Mouse (Mus musculus) testis, adult 2 months (tissue): ENCODE data around the gene Gm12695.

Source experiments
- CTCF ChIP-seq: fragments of 200-500 bp; IDR thresholded peaks from 2 replicates; pipeline ENCODE4 v1.5.1; 2012; ENCODE audit warnings: low read depth, mild to moderate bottlenecking, inconsistent platforms, low read length, moderate library complexity; ENCODE audit not compliant: control insufficient read depth, insufficient read depth, insufficient replicate concordance
- POLR2A ChIP-seq: fragments of 200-500 bp; IDR thresholded peaks from 2 replicates; pipeline ENCODE4 v1.6.1; 2012; ENCODE audit warnings: low read depth, mild to moderate bottlenecking, inconsistent platforms, low read length, moderate library complexity; ENCODE audit not compliant: control insufficient read depth

- TF ChIP-seq CTCF (no peak), POLR2A (no peak)
These were observed at the start of gene Gm12695 for GRCm38 (mm10) chr4:96785086-96785485.
